Mouse (Mus musculus): ENCODE data around the gene Coq7. TPM values are rescaled to one million over a fixed set of nuclear protein-coding genes. Genes with fewer than 3 reads are reported as not detected.

Gene Coq7
- polyA plus RNA-seq, 1 experiment from 2014 or later, result 111 TPM

- Histone ChIP-seq H3K27ac (ENCODE audit: low read depth, low read length) (no peak overlapping the region), H3K9ac (ENCODE audit: low read length) (no peak overlapping the region)
- 63% methylated on average over 3 of the region's 3 CpGs for WGBS
Observed at GRCm38 (mm10) chr7:118478835-118479312, 54.3 kb downstream of the Coq7 start.

GRCm38 (mm10) chr7:118476428-118476827 lies 56.7 kb downstream of the Coq7 start:
- Histone ChIP-seq H3K9ac (ENCODE audit: low read length) (no peak overlapping the region), H3K4me2 (no peak overlapping the region), H3K9me3 (ENCODE audit: control insufficient read depth, low read length) (no peaks in the 10 kb centered on the region), H3K4me3 (ENCODE audit: low read depth, low read length) (no peak overlapping the region), H3K27me3 (ENCODE audit: control insufficient read depth, insufficient read depth, low read length) (no peaks in the 10 kb centered on the region), H3K4me1 (ENCODE audit: control insufficient read depth, insufficient read depth, low read length) (peaks cover 4% of the 10 kb centered on the region; the same call in 1 of the 2 replicates), H3K27ac (ENCODE audit: low read depth, low read length) (no peak overlapping the region), H3K36me3 (ENCODE audit: control insufficient read depth, insufficient read depth, low read length) (no peaks in the 10 kb centered on the region)
- 61% methylated on average over 5 of the region's 5 CpGs for WGBS
- no peak for DNase-seq (ENCODE audit: low spot score, missing footprints)
- ATAC-seq (ENCODE audit: low FRiP score), result peak; percentile 33; the same call in 1 of the 2 replicates

More at GRCm38 (mm10) chr7:118478835-118479312, 54.3 kb downstream of the Coq7 start:
- Histone ChIP-seq H3K4me3 (ENCODE audit: low read depth, low read length) (no peak overlapping the region), H3K36me3 (ENCODE audit: control insufficient read depth, insufficient read depth, low read length) (no peaks in the 10 kb centered on the region), H3K4me2 (no peak overlapping the region), H3K9me3 (ENCODE audit: control insufficient read depth, low read length) (no peaks in the 10 kb centered on the region), H3K4me1 (ENCODE audit: control insufficient read depth, insufficient read depth, low read length) (peaks cover 4% of the 10 kb centered on the region; the same call in 1 of the 2 replicates), H3K27me3 (ENCODE audit: control insufficient read depth, insufficient read depth, low read length) (no peaks in the 10 kb centered on the region)
- ATAC-seq (ENCODE audit: low FRiP score) (no peak), DNase-seq (ENCODE audit: low spot score, missing footprints) (no peak)

- no peaks in the 10 kb centered on the region for H3K9me3 ChIP-seq (ENCODE audit: control insufficient read depth, low read length)
- peaks cover 4% of the 10 kb centered on the region; the same call in 1 of the 2 replicates for H3K4me1 ChIP-seq (ENCODE audit: control insufficient read depth, insufficient read depth, low read length)
- no peak for DNase-seq (ENCODE audit: low spot score, missing footprints)
- no peak overlapping the region for H3K9ac ChIP-seq (ENCODE audit: low read length)
- WGBS, result 87% methylated on average over 7 of the region's 7 CpGs
- no peaks in the 10 kb centered on the region for H3K27me3 ChIP-seq (ENCODE audit: control insufficient read depth, insufficient read depth, low read length)
- H3K4me2 ChIP-seq, result no peak overlapping the region
- no peaks in the 10 kb centered on the region for H3K36me3 ChIP-seq (ENCODE audit: control insufficient read depth, insufficient read depth, low read length)
- no peak overlapping the region for H3K4me3 ChIP-seq (ENCODE audit: low read depth, low read length)
- no peak overlapping the region for H3K27ac ChIP-seq (ENCODE audit: low read depth, low read length)
- no peak for ATAC-seq (ENCODE audit: low FRiP score)
Observed at GRCm38 (mm10) chr7:118475008-118475705, 58.0 kb downstream of the Coq7 start.

- H3K9me3 ChIP-seq (ENCODE audit: control insufficient read depth, low read length), result no peaks in the 10 kb centered on the region
- H3K27ac ChIP-seq (ENCODE audit: low read depth, low read length), result no peak overlapping the region
- WGBS, result 88% methylated on average over 1 of the region's 1 CpGs
- no peak overlapping the region for H3K4me2 ChIP-seq
- H3K9ac ChIP-seq (ENCODE audit: low read length), result no peak overlapping the region
- ATAC-seq (ENCODE audit: low FRiP score), result no peak
- DNase-seq (ENCODE audit: low spot score, missing footprints), result no peak
- no peaks in the 10 kb centered on the region for H3K27me3 ChIP-seq (ENCODE audit: control insufficient read depth, insufficient read depth, low read length)
- no peak overlapping the region for H3K4me3 ChIP-seq (ENCODE audit: low read depth, low read length)
- peaks cover 4% of the 10 kb centered on the region; the same call in 1 of the 2 replicates for H3K4me1 ChIP-seq (ENCODE audit: control insufficient read depth, insufficient read depth, low read length)
- no peaks in the 10 kb centered on the region for H3K36me3 ChIP-seq (ENCODE audit: control insufficient read depth, insufficient read depth, low read length)
Observed at GRCm38 (mm10) chr7:118472886-118473285, 60.3 kb downstream of the Coq7 start.

GRCm38 (mm10) chr7:118468060-118468459 lies 65.1 kb downstream of the Coq7 start:
- ATAC-seq (ENCODE audit: low FRiP score), result no peak

GRCm38 (mm10) chr7:118464432-118464831 lies 68.7 kb downstream of the Coq7 start:
- Histone ChIP-seq H3K27me3 (ENCODE audit: control insufficient read depth, insufficient read depth, low read length) (no peaks in the 10 kb centered on the region), H3K27ac (ENCODE audit: low read depth, low read length) (no peak overlapping the region), H3K9me3 (ENCODE audit: control insufficient read depth, low read length) (no peaks in the 10 kb centered on the region), H3K4me2 (no peak overlapping the region), H3K9ac (ENCODE audit: low read length) (no peak overlapping the region), H3K4me1 (ENCODE audit: control insufficient read depth, insufficient read depth, low read length) (peaks cover 3% of the 10 kb centered on the region; the same call in 1 of the 2 replicates), H3K36me3 (ENCODE audit: control insufficient read depth, insufficient read depth, low read length) (no peaks in the 10 kb centered on the region), H3K4me3 (ENCODE audit: low read depth, low read length) (no peak overlapping the region)
- DNase-seq (ENCODE audit: low spot score, missing footprints) (no peak), ATAC-seq (ENCODE audit: low FRiP score) (no peak)
- 84% methylated on average over 4 of the region's 4 CpGs for WGBS

More at GRCm38 (mm10) chr7:118468060-118468459, 65.1 kb downstream of the Coq7 start:
- H3K36me3 ChIP-seq (ENCODE audit: control insufficient read depth, insufficient read depth, low read length), result no peaks in the 10 kb centered on the region
- no peak for DNase-seq (ENCODE audit: low spot score, missing footprints)
- H3K4me1 ChIP-seq (ENCODE audit: control insufficient read depth, insufficient read depth, low read length), result no peaks in the 10 kb centered on the region
- no peak overlapping the region for H3K27ac ChIP-seq (ENCODE audit: low read depth, low read length)
- no peak overlapping the region for H3K4me3 ChIP-seq (ENCODE audit: low read depth, low read length)
- H3K9me3 ChIP-seq (ENCODE audit: control insufficient read depth, low read length), result no peaks in the 10 kb centered on the region
- H3K4me2 ChIP-seq, result no peak overlapping the region
- H3K9ac ChIP-seq (ENCODE audit: low read length), result no peak overlapping the region
- H3K27me3 ChIP-seq (ENCODE audit: control insufficient read depth, insufficient read depth, low read length), result no peaks in the 10 kb centered on the region
- 95% methylated on average over 3 of the region's 3 CpGs for WGBS

GRCm38 (mm10) chr7:118462818-118463762 lies 70.1 kb downstream of the Coq7 start:
- Histone ChIP-seq H3K4me3 (ENCODE audit: low read depth, low read length) (no peak overlapping the region), H3K4me2 (no peak overlapping the region), H3K36me3 (ENCODE audit: control insufficient read depth, insufficient read depth, low read length) (no peaks in the 10 kb centered on the region), H3K27ac (ENCODE audit: low read depth, low read length) (no peak overlapping the region), H3K4me1 (ENCODE audit: control insufficient read depth, insufficient read depth, low read length) (peaks cover 3% of the 10 kb centered on the region; the same call in 1 of the 2 replicates), H3K9ac (ENCODE audit: low read length) (no peak overlapping the region), H3K9me3 (ENCODE audit: control insufficient read depth, low read length) (no peaks in the 10 kb centered on the region), H3K27me3 (ENCODE audit: control insufficient read depth, insufficient read depth, low read length) (no peaks in the 10 kb centered on the region)
- WGBS, result 56% methylated on average over 11 of the region's 11 CpGs
- no peak for ATAC-seq (ENCODE audit: low FRiP score)
- no peak for DNase-seq (ENCODE audit: low spot score, missing footprints)

GRCm38 (mm10) chr7:118461400-118462136 lies 71.6 kb downstream of the Coq7 start:
- 64% methylated on average over 16 of the region's 16 CpGs for WGBS
- 0 out of 2 replicates have a peak, but pooled peaks have one; percentile 19 for ATAC-seq (ENCODE audit: low FRiP score)
- no peak overlapping the region for H3K4me3 ChIP-seq (ENCODE audit: low read depth, low read length)
- no peak overlapping the region for H3K9ac ChIP-seq (ENCODE audit: low read length)
- H3K27me3 ChIP-seq (ENCODE audit: control insufficient read depth, insufficient read depth, low read length), result no peaks in the 10 kb centered on the region
- peaks cover 3% of the 10 kb centered on the region; the same call in 1 of the 2 replicates for H3K4me1 ChIP-seq (ENCODE audit: control insufficient read depth, insufficient read depth, low read length)
- H3K4me2 ChIP-seq, result no peak overlapping the region
- H3K27ac ChIP-seq (ENCODE audit: low read depth, low read length), result no peak overlapping the region
- H3K36me3 ChIP-seq (ENCODE audit: control insufficient read depth, insufficient read depth, low read length), result no peaks in the 10 kb centered on the region
- no peak for DNase-seq (ENCODE audit: low spot score, missing footprints)
- H3K9me3 ChIP-seq (ENCODE audit: control insufficient read depth, low read length), result no peaks in the 10 kb centered on the region

All from midbrain, embryonic 11.5 days (tissue).